Mouse (Mus musculus) embryo, embryonic 9.5 days (tissue): ENCODE results near the gene Ltb4r1.

Experiments used
- DNase-seq: peaks from one replicate; pipeline ENCODE4 v3.0.0-alpha.2; 2017; ENCODE audit errors: extremely low spot score

The Ltb4r1 gene

GRCm38 (mm10) chr14:55747051-55747847 lies 18.5 kb upstream of the Ltb4r1 start:
- DNase-seq: no peak

- DNase-seq: no peak
These were observed 8.2 kb upstream of the Ltb4r1 start for GRCm38 (mm10) chr14:55757566-55757965.

GRCm38 (mm10) chr14:55758363-55758784 lies 7.4 kb upstream of the Ltb4r1 start, which contains the start of gene Cideb:
Cideb (minus strand) TSS chr14:55758458.
- peak; percentile 65 for DNase-seq

GRCm38 (mm10) chr14:55760156-55760555 lies 5.6 kb upstream of the Ltb4r1 start:
- peak; percentile 85 for DNase-seq

- DNase-seq: no peak
These were observed 4.6 kb upstream of the Ltb4r1 start, which contains the start of gene Ltb4r2 for GRCm38 (mm10) chr14:55761163-55761562. Ltb4r2 (plus strand) TSS chr14:55761428.

GRCm38 (mm10) chr14:55762001-55762821 lies 3.6 kb upstream of the Ltb4r1 start:
- peak; percentile 78 for DNase-seq

- DNase-seq: no peak
These were observed 2.6 kb upstream of the Ltb4r1 start for GRCm38 (mm10) chr14:55763166-55763565.

- DNase-seq: peak; percentile 67
These were observed 2.0 kb downstream of the Ltb4r1 start for GRCm38 (mm10) chr14:55767519-55768414.

GRCm38 (mm10) chr14:55768555-55768954 lies 2.8 kb downstream of the Ltb4r1 start:
- no peak for DNase-seq

GRCm38 (mm10) chr14:55769087-55769703 lies 3.4 kb downstream of the Ltb4r1 start:
- no peak for DNase-seq

- DNase-seq: no peak
These were observed 10.9 kb downstream of the Ltb4r1 start for GRCm38 (mm10) chr14:55776711-55777110.

GRCm38 (mm10) chr14:55777176-55777575 lies 11.4 kb downstream of the Ltb4r1 start:
- no peak for DNase-seq

- no peak for DNase-seq
These were observed 12.0 kb downstream of the Ltb4r1 start for GRCm38 (mm10) chr14:55777806-55778205.

GRCm38 (mm10) chr14:55778686-55779085 lies 12.9 kb downstream of the Ltb4r1 start:
- no peak for DNase-seq

GRCm38 (mm10) chr14:55779656-55780055 lies 13.9 kb downstream of the Ltb4r1 start:
- DNase-seq: no peak

GRCm38 (mm10) chr14:55780736-55781135 lies 15.0 kb downstream of the Ltb4r1 start:
- DNase-seq: no peak

GRCm38 (mm10) chr14:55781310-55781709 lies 15.5 kb downstream of the Ltb4r1 start:
- peak; percentile 71 for DNase-seq

- no peak for DNase-seq
These were observed 16.7 kb downstream of the Ltb4r1 start for GRCm38 (mm10) chr14:55782361-55782960.

- peak; percentile 45 for DNase-seq
These were observed 17.6 kb downstream of the Ltb4r1 start for GRCm38 (mm10) chr14:55783171-55783957.

GRCm38 (mm10) chr14:55783958-55784235 lies 18.1 kb downstream of the Ltb4r1 start, which contains the start of gene Adcy4:
Adcy4 (minus strand) TSS chr14:55784095.
- DNase-seq: no peak
